Mouse (Mus musculus) C2C12 (cell line): ENCODE results near the gene Naaladl2.

ENCODE experiments used
- CTCF ChIP-seq: IDR thresholded peaks from one replicate; pipeline ENCODE4 v1.5.1; 2011; ENCODE audit not compliant: control insufficient read depth, insufficient read depth, insufficient read length
- MAX ChIP-seq: IDR thresholded peaks from one replicate; pipeline ENCODE4 v1.6.1; 2011; ENCODE audit warnings: mild to moderate bottlenecking, control low read depth
- MYOD1 ChIP-seq: IDR thresholded peaks from one replicate; pipeline ENCODE4 v1.6.1; 2011; ENCODE audit warnings: low read depth; ENCODE audit not compliant: control insufficient read depth, insufficient read length
- MYOG ChIP-seq: IDR thresholded peaks from one replicate; pipeline ENCODE4 v1.6.1; 2011; ENCODE audit not compliant: control insufficient read depth, insufficient read length; ENCODE audit errors: extremely low read depth
- USF1 ChIP-seq: IDR thresholded peaks from one replicate; pipeline ENCODE4 v1.6.1; 2011; ENCODE audit warnings: low read depth, mild to moderate bottlenecking, control low read depth, moderate library complexity

DNA sequence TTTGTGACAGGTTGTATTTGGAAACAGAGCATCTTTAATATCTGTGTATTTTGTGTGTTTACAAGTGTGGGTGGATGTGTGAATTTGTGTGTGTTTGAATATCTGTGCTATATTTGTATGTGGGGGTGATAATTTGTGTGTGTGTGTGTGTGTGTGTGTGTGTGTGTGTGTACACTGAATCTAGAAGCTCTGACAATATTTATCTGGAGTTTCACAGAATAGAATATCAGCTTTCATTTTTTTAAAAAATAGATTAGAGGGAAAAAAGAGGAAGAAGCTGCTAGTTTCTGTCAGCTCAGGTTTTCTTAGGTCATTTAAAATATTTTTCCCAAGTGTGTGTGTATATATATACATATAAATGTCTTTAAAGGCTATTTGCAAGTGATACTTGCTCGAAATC lies 68.3 kb downstream of the Naaladl2 start:
- TF ChIP-seq MYOG: no peak
- no peak for TF ChIP-seq CTCF
- no peak for TF ChIP-seq USF1
- no peak for TF ChIP-seq MAX
- no peak for TF ChIP-seq MYOD1
